Mouse (Mus musculus): Measurements from ENCODE around the gene Rin1. TPM values are rescaled to one million over a fixed set of nuclear protein-coding genes. Genes with fewer than 3 reads are reported as not detected.

Gene Rin1
- polyA plus RNA-seq, 1 experiment: 2.8 TPM

GRCm38 (mm10) chr19:5094746-5095417 is 44.6 kb downstream of the Rin1 start:
- Histone ChIP-seq H3K4me3 (replicated peaks; ENCODE audit: insufficient read depth, low read depth, low read length) (peak overlapping the region; percentile 52), H3K27ac (ENCODE audit: insufficient read depth, low read length) (peak overlapping the region; percentile 6; the same call in 1 of the 2 replicates), H3K27me3 (ENCODE audit: control insufficient read depth, insufficient read depth, low read length) (no peaks in the 10 kb centered on the region), H3K4me1 (ENCODE audit: control insufficient read depth, insufficient read depth, low read length) (peaks cover 22% of the 10 kb centered on the region)
- WGBS: 22% methylated on average over 11 of the region's 11 CpGs
- DNase-seq: no peak
- TF ChIP-seq CTCF (IDR thresholded peaks at IDR 0.05; ENCODE audit: borderline replicate concordance, insufficient read depth, low read depth, low read length): no peak
- no peak for TF ChIP-seq POLR2A (IDR thresholded peaks at IDR 0.05; ENCODE audit: borderline replicate concordance, insufficient read depth, low read length)

- H3K4me1 ChIP-seq (ENCODE audit: control insufficient read depth, insufficient read depth, low read length): peaks cover 22% of the 10 kb centered on the region
- 9% methylated on average over 9 of the region's 9 CpGs for WGBS
- no peak for DNase-seq
- no peak overlapping the region for H3K4me3 ChIP-seq (replicated peaks; ENCODE audit: insufficient read depth, low read depth, low read length)
- TF ChIP-seq POLR2A (IDR thresholded peaks at IDR 0.05; ENCODE audit: borderline replicate concordance, insufficient read depth, low read length): no peak
- TF ChIP-seq CTCF (IDR thresholded peaks at IDR 0.05; ENCODE audit: borderline replicate concordance, insufficient read depth, low read depth, low read length): no peak
- no peak overlapping the region for H3K27ac ChIP-seq (ENCODE audit: insufficient read depth, low read length)
- no peaks in the 10 kb centered on the region for H3K27me3 ChIP-seq (ENCODE audit: control insufficient read depth, insufficient read depth, low read length)
Observed at GRCm38 (mm10) chr19:5095887-5096474, 45.7 kb downstream of the Rin1 start.

- peaks cover 22% of the 10 kb centered on the region for H3K4me1 ChIP-seq (ENCODE audit: control insufficient read depth, insufficient read depth, low read length)
- TF ChIP-seq POLR2A (IDR thresholded peaks at IDR 0.05; ENCODE audit: borderline replicate concordance, insufficient read depth, low read length): no peak
- TF ChIP-seq CTCF (IDR thresholded peaks at IDR 0.05; ENCODE audit: borderline replicate concordance, insufficient read depth, low read depth, low read length): no peak
- peak overlapping the region; percentile 35 for H3K27ac ChIP-seq (ENCODE audit: insufficient read depth, low read length)
- H3K27me3 ChIP-seq (ENCODE audit: control insufficient read depth, insufficient read depth, low read length): no peaks in the 10 kb centered on the region
- WGBS: 3% methylated on average over 30 of the region's 31 CpGs
- peak overlapping the region; percentile 77 for H3K4me3 ChIP-seq (replicated peaks; ENCODE audit: insufficient read depth, low read depth, low read length)
- no peak for DNase-seq
Observed at GRCm38 (mm10) chr19:5097521-5098362, 47.5 kb downstream of the Rin1 start.

- WGBS: 2% methylated on average over 44 of the region's 48 CpGs
- no peak for TF ChIP-seq CTCF (IDR thresholded peaks at IDR 0.05; ENCODE audit: borderline replicate concordance, insufficient read depth, low read depth, low read length)
- TF ChIP-seq POLR2A (IDR thresholded peaks at IDR 0.05; ENCODE audit: borderline replicate concordance, insufficient read depth, low read length): 0 out of 2 replicates have a peak, but pooled peaks have one; percentile 31
- peak; percentile 76 to 78 for DNase-seq
- H3K4me3 ChIP-seq (replicated peaks; ENCODE audit: insufficient read depth, low read depth, low read length): peak within 1 kb of the TSS; percentile 77
- peak within 1 kb of the TSS; percentile 45 for H3K27ac ChIP-seq (ENCODE audit: insufficient read depth, low read length)
- H3K27me3 ChIP-seq (ENCODE audit: control insufficient read depth, insufficient read depth, low read length): no peaks in the 10 kb centered on the region
- H3K4me1 ChIP-seq (ENCODE audit: control insufficient read depth, insufficient read depth, low read length): peaks cover 22% of the 10 kb centered on the region
Observed at GRCm38 (mm10) chr19:5098363-5099143, 48.3 kb downstream of the Rin1 start, which contains the start of gene Cnih2. Gene Cnih2, minus strand, starts transcription at chr19:5098521.

DNA sequence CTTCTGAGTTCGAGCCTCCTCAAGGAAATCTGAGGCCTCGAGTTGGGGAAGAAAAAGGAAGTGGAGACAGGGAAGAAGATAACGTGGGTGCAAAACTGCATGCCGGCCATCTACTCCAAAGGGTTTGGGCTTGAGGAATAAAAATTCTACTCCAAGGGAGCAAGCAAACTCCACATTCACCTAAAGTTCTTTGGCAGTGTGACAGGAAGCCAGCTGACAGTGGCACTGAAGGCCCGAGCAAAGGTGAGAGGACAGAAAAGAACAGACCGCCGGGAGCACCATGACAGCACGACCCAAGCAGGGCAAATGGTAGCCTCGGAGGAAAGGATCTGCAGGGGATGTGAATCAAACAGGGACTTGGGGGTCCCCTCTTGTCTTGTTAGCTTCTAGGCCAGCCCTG is 55.8 kb downstream of the Rin1 start:
- no peaks in the 10 kb centered on the region for H3K27me3 ChIP-seq (ENCODE audit: control insufficient read depth, insufficient read depth, low read length)
- peaks cover 14% of the 10 kb centered on the region for H3K4me1 ChIP-seq (ENCODE audit: control insufficient read depth, insufficient read depth, low read length)
- peak overlapping the region; percentile 72 for H3K4me3 ChIP-seq (replicated peaks; ENCODE audit: insufficient read depth, low read depth, low read length)
- TF ChIP-seq POLR2A (IDR thresholded peaks at IDR 0.05; ENCODE audit: borderline replicate concordance, insufficient read depth, low read length) (no peak), CTCF (IDR thresholded peaks at IDR 0.05; ENCODE audit: borderline replicate concordance, insufficient read depth, low read depth, low read length) (no peak)
- H3K27ac ChIP-seq (ENCODE audit: insufficient read depth, low read length): peak overlapping the region; percentile 81
- DNase-seq: peak in 1 of 2 experiments; percentile 53
- WGBS: 4% methylated on average over 9 of the region's 9 CpGs

Other genes with a start within 250 kb of the Rin1 start
- gene Gm21992, start 238.9 kb upstream of the Rin1 start, polyA plus RNA-seq (2012; rRNA removed): 14.4 and 17.9 TPM in 2 replicates
- 27.4 and 32.1 TPM in 2 replicates for gene Rbm14, start 238.8 kb upstream of the Rin1 start, polyA plus RNA-seq (2012; rRNA removed)
- 49.5 and 52.7 TPM in 2 replicates for gene Ccs, start 211.1 kb upstream of the Rin1 start, polyA plus RNA-seq (2012; rRNA removed)
- 0.62 and 0.64 TPM in 2 replicates for gene Ccdc87, start 211.1 kb upstream of the Rin1 start, polyA plus RNA-seq (2012; rRNA removed)
- gene Ctsf, start 195.4 kb upstream of the Rin1 start, polyA plus RNA-seq (2012; rRNA removed): 211 and 216 TPM in 2 replicates
- 1.7 and 2.0 TPM in 2 replicates for gene Actn3, start 172.6 kb upstream of the Rin1 start, polyA plus RNA-seq (2012; rRNA removed)
- 36.2 and 37.0 TPM in 2 replicates for gene Zdhhc24, start 171.8 kb upstream of the Rin1 start, polyA plus RNA-seq (2012; rRNA removed)
- gene Bbs1, start 143.9 kb upstream of the Rin1 start, polyA plus RNA-seq (2012; rRNA removed): 17.6 and 19.2 TPM in 2 replicates
- gene Dpp3, start 122.2 kb upstream of the Rin1 start, polyA plus RNA-seq (2012; rRNA removed): 61.0 and 61.2 TPM in 2 replicates
- gene Peli3, start 107.4 kb upstream of the Rin1 start, polyA plus RNA-seq (2012; rRNA removed): 22.5 and 22.6 TPM in 2 replicates
- gene Mrpl11, start 88.3 kb upstream of the Rin1 start, polyA plus RNA-seq (2012; rRNA removed): 68.5 and 74.2 TPM in 2 replicates
- gene Npas4, start 60.2 kb upstream of the Rin1 start, polyA plus RNA-seq (2012; rRNA removed): 2.5 and 2.9 TPM in 2 replicates
- 23.8 and 24.0 TPM in 2 replicates for gene Slc29a2, start 26.6 kb upstream of the Rin1 start, polyA plus RNA-seq (2012; rRNA removed)
- 104 and 108 TPM in 2 replicates for gene B4gat1, start 11.7 kb upstream of the Rin1 start, polyA plus RNA-seq (2012; rRNA removed)
- 5.0 and 5.7 TPM in 2 replicates for gene AC124502.3, start 11.6 kb upstream of the Rin1 start, polyA plus RNA-seq (2012; rRNA removed)
- 17.6 and 20.8 TPM in 2 replicates for gene Brms1, start 9.1 kb upstream of the Rin1 start, polyA plus RNA-seq (2012; rRNA removed)
- 4.5 and 4.9 TPM in 2 replicates for gene Cd248, start 17.6 kb downstream of the Rin1 start, polyA plus RNA-seq (2012; rRNA removed)
- 84.0 and 102 TPM in 2 replicates for gene Tmem151a, start 35.0 kb downstream of the Rin1 start, polyA plus RNA-seq (2012; rRNA removed)
- 98.4 and 103 TPM in 2 replicates for gene Yif1a, start 38.1 kb downstream of the Rin1 start, polyA plus RNA-seq (2012; rRNA removed)
- 89.3 and 90.3 TPM in 2 replicates for gene Cnih2, start 48.0 kb downstream of the Rin1 start, polyA plus RNA-seq (2012; rRNA removed)
- gene Rab1b, start 56.6 kb downstream of the Rin1 start, polyA plus RNA-seq (2012; rRNA removed): 191 and 195 TPM in 2 replicates
- gene Klc2, start 68.1 kb downstream of the Rin1 start, polyA plus RNA-seq (2012; rRNA removed): 318 and 338 TPM in 2 replicates
- 26.7 and 28.0 TPM in 2 replicates for gene Pacs1, start 222.6 kb downstream of the Rin1 start, polyA plus RNA-seq (2012; rRNA removed)
- 175 and 181 TPM in 2 replicates for gene Sf3b2, start 245.0 kb downstream of the Rin1 start, polyA plus RNA-seq (2012; rRNA removed)
- gene Gal3st3, start 247.8 kb downstream of the Rin1 start, polyA plus RNA-seq (2012; rRNA removed): 49.2 and 55.9 TPM in 2 replicates